Mouse (Mus musculus): ENCODE data around the gene Myo10. TPM values are rescaled to one million over a fixed set of nuclear protein-coding genes. Genes with fewer than 3 reads are reported as not detected.

Gene Myo10
- polyA plus RNA-seq, 1 experiment: 26.1 TPM

DNA sequence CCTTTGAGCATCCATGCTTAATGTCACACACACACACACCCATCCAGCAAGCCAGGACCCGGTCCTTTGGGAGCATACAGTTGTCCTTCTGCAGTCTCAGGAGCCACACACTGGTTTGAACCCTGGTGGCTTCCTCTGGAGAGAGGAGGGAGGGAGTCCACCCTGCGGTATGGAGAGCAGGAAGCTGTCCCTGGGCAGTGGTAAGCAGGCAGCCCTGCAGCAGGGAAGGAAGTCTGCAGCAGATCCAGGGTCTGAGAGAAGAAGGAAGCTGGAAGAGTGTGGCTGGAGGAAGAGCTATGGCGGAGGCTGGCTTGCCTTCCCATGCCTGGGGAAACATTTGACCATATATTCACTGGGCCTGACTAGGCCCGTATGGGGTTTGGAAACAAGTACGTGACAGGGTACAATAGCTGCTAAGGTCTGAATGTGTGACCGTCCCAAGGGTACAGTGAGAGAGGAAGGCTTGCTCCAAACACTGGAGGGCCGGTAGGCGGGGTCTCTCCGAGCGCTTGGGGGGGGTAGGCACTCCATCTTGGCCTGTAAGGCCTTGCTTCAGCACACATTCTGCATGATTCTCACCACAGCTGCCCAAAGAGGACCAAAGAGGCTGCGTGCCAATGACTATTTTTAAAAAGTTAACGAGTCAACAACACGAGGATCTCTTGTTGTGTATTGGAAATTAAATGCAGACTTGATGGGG is 142.5 kb downstream of the Myo10 start:
- WGBS: 85% methylated on average over 13 of the region's 13 CpGs
- no peak for TF ChIP-seq POLR2A (IDR thresholded peaks at IDR 0.05; ENCODE audit: control insufficient read depth, extremely low read depth, insufficient read depth, low read length, poor library complexity)
- no peak for TF ChIP-seq CTCF (IDR thresholded peaks at IDR 0.05; ENCODE audit: borderline replicate concordance, control insufficient read depth, extremely low read depth, insufficient read depth, low read length, poor library complexity)
- no peak for DNase-seq
- H3K36me3 ChIP-seq (ENCODE audit: control insufficient read depth, insufficient read depth, low read length): no peaks in the 10 kb centered on the region
- H3K27ac ChIP-seq (ENCODE audit: control insufficient read depth, insufficient read depth, low read length): no peak overlapping the region
- no peaks in the 10 kb centered on the region for H3K27me3 ChIP-seq (ENCODE audit: control insufficient read depth, insufficient read depth, low read length)
- H3K4me1 ChIP-seq (replicated peaks; ENCODE audit: control insufficient read depth, insufficient read depth, low read length): peaks cover 4% of the 10 kb centered on the region
- H3K4me3 ChIP-seq (ENCODE audit: control insufficient read depth, insufficient read depth, low read length): no peak overlapping the region

GRCm38 (mm10) chr15:25767777-25768176 is 145.5 kb downstream of the Myo10 start:
- Histone ChIP-seq H3K36me3 (ENCODE audit: control insufficient read depth, insufficient read depth, low read length) (no peaks in the 10 kb centered on the region), H3K4me1 (replicated peaks; ENCODE audit: control insufficient read depth, insufficient read depth, low read length) (peaks cover 4% of the 10 kb centered on the region), H3K27me3 (ENCODE audit: control insufficient read depth, insufficient read depth, low read length) (no peaks in the 10 kb centered on the region), H3K4me3 (ENCODE audit: control insufficient read depth, insufficient read depth, low read length) (no peak overlapping the region), H3K27ac (ENCODE audit: control insufficient read depth, insufficient read depth, low read length) (no peak overlapping the region)
- no peak for DNase-seq
- no peak for TF ChIP-seq CTCF (IDR thresholded peaks at IDR 0.05; ENCODE audit: borderline replicate concordance, control insufficient read depth, extremely low read depth, insufficient read depth, low read length, poor library complexity)
- no peak for TF ChIP-seq POLR2A (IDR thresholded peaks at IDR 0.05; ENCODE audit: control insufficient read depth, extremely low read depth, insufficient read depth, low read length, poor library complexity)
- 94% methylated on average over 6 of the region's 6 CpGs for WGBS

- Histone ChIP-seq H3K36me3 (ENCODE audit: control insufficient read depth, insufficient read depth, low read length) (no peaks in the 10 kb centered on the region), H3K4me1 (replicated peaks; ENCODE audit: control insufficient read depth, insufficient read depth, low read length) (peaks cover 6% of the 10 kb centered on the region), H3K4me3 (ENCODE audit: control insufficient read depth, insufficient read depth, low read length) (no peak overlapping the region), H3K27ac (ENCODE audit: control insufficient read depth, insufficient read depth, low read length) (no peak overlapping the region), H3K27me3 (ENCODE audit: control insufficient read depth, insufficient read depth, low read length) (no peaks in the 10 kb centered on the region)
- DNase-seq: no peak
- WGBS: 86% methylated on average over 9 of the region's 9 CpGs
- TF ChIP-seq CTCF (IDR thresholded peaks at IDR 0.05; ENCODE audit: borderline replicate concordance, control insufficient read depth, extremely low read depth, insufficient read depth, low read length, poor library complexity): no peak
- TF ChIP-seq POLR2A (IDR thresholded peaks at IDR 0.05; ENCODE audit: control insufficient read depth, extremely low read depth, insufficient read depth, low read length, poor library complexity): no peak
These were observed 147.4 kb downstream of the Myo10 start for GRCm38 (mm10) chr15:25769524-25770255.

DNA sequence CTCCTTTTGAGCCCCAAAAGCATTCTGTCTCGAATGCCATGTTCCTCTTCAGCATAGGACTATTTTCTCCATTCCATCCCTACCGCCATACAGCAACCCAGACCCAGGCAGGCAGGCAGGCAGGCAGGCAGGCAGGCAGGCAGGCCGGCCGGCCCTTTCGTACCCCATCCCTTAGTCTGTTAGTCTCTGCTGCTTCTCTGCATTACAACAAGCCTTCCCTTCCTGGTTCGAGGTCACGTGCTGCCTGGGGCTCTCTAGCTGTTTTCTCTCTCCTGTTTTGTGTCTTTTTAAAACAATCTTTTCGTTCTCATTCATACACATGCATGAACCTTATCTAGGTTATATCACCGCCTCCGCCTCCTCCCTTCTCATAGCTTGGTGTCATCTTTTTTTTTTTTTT is 149.5 kb downstream of the Myo10 start:
- H3K27me3 ChIP-seq (ENCODE audit: control insufficient read depth, insufficient read depth, low read length): no peaks in the 10 kb centered on the region
- no peaks in the 10 kb centered on the region for H3K36me3 ChIP-seq (ENCODE audit: control insufficient read depth, insufficient read depth, low read length)
- DNase-seq: no peak
- H3K4me3 ChIP-seq (ENCODE audit: control insufficient read depth, insufficient read depth, low read length): no peak overlapping the region
- WGBS: 94% methylated on average over 10 of the region's 10 CpGs
- TF ChIP-seq CTCF (IDR thresholded peaks at IDR 0.05; ENCODE audit: borderline replicate concordance, control insufficient read depth, extremely low read depth, insufficient read depth, low read length, poor library complexity) (no peak), POLR2A (IDR thresholded peaks at IDR 0.05; ENCODE audit: control insufficient read depth, extremely low read depth, insufficient read depth, low read length, poor library complexity) (no peak)
- H3K27ac ChIP-seq (ENCODE audit: control insufficient read depth, insufficient read depth, low read length): no peak overlapping the region
- peaks cover 6% of the 10 kb centered on the region for H3K4me1 ChIP-seq (replicated peaks; ENCODE audit: control insufficient read depth, insufficient read depth, low read length)

GRCm38 (mm10) chr15:25773711-25774513 is 151.6 kb downstream of the Myo10 start:
- no peak for TF ChIP-seq POLR2A (IDR thresholded peaks at IDR 0.05; ENCODE audit: control insufficient read depth, extremely low read depth, insufficient read depth, low read length, poor library complexity)
- no peak for TF ChIP-seq CTCF (IDR thresholded peaks at IDR 0.05; ENCODE audit: borderline replicate concordance, control insufficient read depth, extremely low read depth, insufficient read depth, low read length, poor library complexity)
- Histone ChIP-seq H3K4me1 (replicated peaks; ENCODE audit: control insufficient read depth, insufficient read depth, low read length) (peaks cover 2% of the 10 kb centered on the region; the same call in 1 of the 2 replicates), H3K27ac (ENCODE audit: control insufficient read depth, insufficient read depth, low read length) (no peak overlapping the region), H3K36me3 (ENCODE audit: control insufficient read depth, insufficient read depth, low read length) (no peaks in the 10 kb centered on the region), H3K4me3 (ENCODE audit: control insufficient read depth, insufficient read depth, low read length) (peak overlapping the region; percentile 61), H3K27me3 (ENCODE audit: control insufficient read depth, insufficient read depth, low read length) (no peaks in the 10 kb centered on the region)
- DNase-seq: peak; percentile 28
- 8% methylated on average over 21 of the region's 21 CpGs for WGBS

- Histone ChIP-seq H3K4me3 (ENCODE audit: control insufficient read depth, insufficient read depth, low read length) (no peak overlapping the region), H3K36me3 (ENCODE audit: control insufficient read depth, insufficient read depth, low read length) (no peaks in the 10 kb centered on the region), H3K27ac (ENCODE audit: control insufficient read depth, insufficient read depth, low read length) (no peak overlapping the region), H3K27me3 (ENCODE audit: control insufficient read depth, insufficient read depth, low read length) (no peaks in the 10 kb centered on the region), H3K4me1 (replicated peaks; ENCODE audit: control insufficient read depth, insufficient read depth, low read length) (no peaks in the 10 kb centered on the region; the same call in 1 of the 2 replicates)
- WGBS: 92% methylated on average over 8 of the region's 8 CpGs
- DNase-seq: no peak
- TF ChIP-seq POLR2A (IDR thresholded peaks at IDR 0.05; ENCODE audit: control insufficient read depth, extremely low read depth, insufficient read depth, low read length, poor library complexity) (no peak), CTCF (IDR thresholded peaks at IDR 0.05; ENCODE audit: borderline replicate concordance, control insufficient read depth, extremely low read depth, insufficient read depth, low read length, poor library complexity) (no peak)
These were observed 156.6 kb downstream of the Myo10 start for GRCm38 (mm10) chr15:25778937-25779336.
